Mouse (Mus musculus) spleen, adult 2 months (tissue): ENCODE measurements around the gene Taar7a. TPM values are rescaled to one million over a fixed set of nuclear protein-coding genes. Genes with fewer than 3 reads are reported as not detected.

Experiments used
- DNase-seq, 2 experiments: peaks; one replicate each; pipeline versions ENCODE4 v3.0.0 to v3.0.0-alpha.2; 2012 to 2021; ENCODE audit warnings: low spot score in 2 of 2, low read depth in 1 of 2
- H3K27ac ChIP-seq: fragments of 200-500 bp; 2 replicates; pipeline ENCODE4 v1.5.1; 2012; ENCODE audit warnings: low read length, inconsistent platforms; ENCODE audit not compliant: insufficient read depth
- H3K27me3 ChIP-seq: fragments of 200-500 bp; 2 replicates; pipeline ENCODE4 v1.6.1; 2012; ENCODE audit warnings: mild to moderate bottlenecking, moderate library complexity, low read length, inconsistent platforms; ENCODE audit not compliant: control insufficient read depth, insufficient read depth
- H3K36me3 ChIP-seq: fragments of 200-500 bp; 2 replicates; pipeline ENCODE4 v1.6.1; 2012; ENCODE audit warnings: mild to moderate bottlenecking, low read length, inconsistent platforms; ENCODE audit not compliant: control insufficient read depth, insufficient read depth
- H3K4me1 ChIP-seq: fragments of 200-500 bp; 2 replicates; pipeline ENCODE4 v1.6.1; 2011; ENCODE audit warnings: inconsistent platforms; ENCODE audit not compliant: control insufficient read depth, insufficient read depth, insufficient read length
- H3K4me3 ChIP-seq: fragments of 200-500 bp; 2 replicates; pipeline ENCODE4 v1.5.1; 2011; ENCODE audit warnings: mild to moderate bottlenecking, inconsistent platforms; ENCODE audit not compliant: insufficient read depth, insufficient read length; ENCODE audit errors: extremely low read depth
- CTCF ChIP-seq: fragments of 200-500 bp; IDR thresholded peaks from 2 replicates; pipeline ENCODE4 v1.5.1; 2011; ENCODE audit warnings: mild to moderate bottlenecking, inconsistent platforms; ENCODE audit not compliant: insufficient read depth, insufficient read length, insufficient replicate concordance; ENCODE audit errors: extremely low read depth
- POLR2A ChIP-seq: fragments of 200-500 bp; IDR thresholded peaks from 2 replicates; pipeline ENCODE4 v1.6.1; 2011; ENCODE audit warnings: low read depth, low read length, inconsistent platforms
- WGBS: fragments of 180-500 bp; shearing (Covaris S2); methylation state at CpG from one replicate; pipeline ENCODE4 v1.1.7; 2018; 5-methylcytosine and 5-hydroxymethylcytosine counted together
- polyA plus RNA-seq: library from polyadenylated mRNA; depleted of rRNA; stranded (reverse); fragments of >200 nt; gene quantifications from 2 replicates; pipeline ENCODE4 v1.2.3, GENCODE M21; 2012; rRNA removed

Taar7a gene
- polyA plus RNA-seq, 1 experiment, result not detected

DNA sequence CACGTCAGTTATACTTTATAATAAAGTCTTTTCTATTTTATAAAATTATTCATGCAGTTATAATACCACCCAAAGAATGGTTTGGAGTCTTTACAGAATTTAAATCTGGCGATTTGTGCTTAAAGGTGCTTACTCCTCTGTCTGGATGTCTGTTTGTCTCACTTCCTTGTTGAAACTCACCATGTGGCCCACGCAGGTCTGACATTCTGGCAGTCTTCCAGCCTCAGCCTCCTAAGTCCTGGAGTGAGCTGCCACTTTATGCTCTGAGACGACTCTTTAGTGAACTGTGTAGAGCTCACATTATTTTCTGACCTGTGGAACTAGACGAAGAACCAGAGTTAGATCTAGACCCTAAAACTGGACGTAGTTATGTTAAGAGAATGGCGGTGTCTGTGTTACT, 45.3 kb downstream of the Taar7a start:
- no peak for TF ChIP-seq POLR2A
- no peak for TF ChIP-seq CTCF
- Histone ChIP-seq H3K4me3 (no peak overlapping the region), H3K36me3 (no peaks in the 10 kb centered on the region), H3K4me1 (no peaks in the 10 kb centered on the region), H3K27ac (no peak overlapping the region), H3K27me3 (no peaks in the 10 kb centered on the region)
- WGBS, result 54% methylated on average over 7 of the region's 7 CpGs
- no peak for DNase-seq

DNA sequence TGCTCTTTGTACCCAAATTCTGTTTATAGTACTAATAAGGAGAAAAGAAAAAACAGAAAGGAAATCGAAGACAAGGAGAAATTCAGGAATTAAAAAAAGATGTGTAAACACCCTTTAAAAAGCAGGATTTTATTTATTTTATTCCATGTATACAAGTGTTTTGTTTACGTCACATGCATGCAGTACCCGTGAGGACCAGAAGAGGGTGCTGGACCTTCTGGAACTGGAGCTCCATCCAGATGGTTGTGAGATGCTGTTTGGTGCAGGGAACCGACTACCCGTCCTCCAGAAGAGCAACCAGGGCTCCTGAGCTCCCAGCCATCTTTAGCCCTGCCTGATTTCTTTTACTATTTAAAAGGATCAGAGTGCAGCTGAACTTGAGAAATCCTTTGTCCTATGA, 50.8 kb downstream of the Taar7a start:
- Histone ChIP-seq H3K27ac (no peak overlapping the region), H3K27me3 (no peaks in the 10 kb centered on the region), H3K4me1 (no peaks in the 10 kb centered on the region), H3K36me3 (no peaks in the 10 kb centered on the region), H3K4me3 (no peak overlapping the region)
- no peak for DNase-seq
- TF ChIP-seq CTCF (0 out of 2 replicates have a peak, but pooled peaks have one; percentile 4), POLR2A (no peak)
- WGBS, result 81% methylated on average over 5 of the region's 5 CpGs

Other genes with a start within 250 kb of the Taar7a start
- gene Rps12, start 206.2 kb downstream of the Taar7a start, polyA plus RNA-seq, result 1,677 and 2,344 TPM in 2 replicates
- 1.1 TPM in 2 replicates for gene Slc18b1, start 196.5 kb downstream of the Taar7a start, polyA plus RNA-seq
- 1.8 and 2.2 TPM in 2 replicates for gene Vnn3, start 142.0 kb downstream of the Taar7a start, polyA plus RNA-seq
- 0.08 and 0.20 TPM in 2 replicates for gene Vnn1, start 98.8 kb downstream of the Taar7a start, polyA plus RNA-seq
- not detected in 2 replicates for gene Taar1, start 73.1 kb downstream of the Taar7a start, polyA plus RNA-seq
- gene Taar2, start 54.9 kb downstream of the Taar7a start, polyA plus RNA-seq, result not detected in 2 replicates
- gene Taar3, start 43.9 kb downstream of the Taar7a start, polyA plus RNA-seq, result not detected in 2 replicates
- not detected in 2 replicates for gene Taar4, start 33.0 kb downstream of the Taar7a start, polyA plus RNA-seq
- gene Taar5, start 22.8 kb downstream of the Taar7a start, polyA plus RNA-seq, result not detected in 2 replicates
- not detected in 2 replicates for gene Taar6, start 7.8 kb downstream of the Taar7a start, polyA plus RNA-seq
- not detected in 2 replicates for gene Taar7b, start 6.5 kb upstream of the Taar7a start, polyA plus RNA-seq
- gene Taar7d, start 33.7 kb upstream of the Taar7a start, polyA plus RNA-seq, result not detected in 2 replicates
- not detected in 2 replicates for gene Taar7e, start 44.1 kb upstream of the Taar7a start, polyA plus RNA-seq
- not detected in 2 replicates for gene Taar7f, start 56.0 kb upstream of the Taar7a start, polyA plus RNA-seq
- not detected in 2 replicates for gene Taar8a, start 83.0 kb upstream of the Taar7a start, polyA plus RNA-seq
- gene Taar8b, start 98.8 kb upstream of the Taar7a start, polyA plus RNA-seq, result 0.20 and 0.75 TPM in 2 replicates
- gene Taar8c, start 108.4 kb upstream of the Taar7a start, polyA plus RNA-seq, result 0.15 and 0.25 TPM in 2 replicates
- 0.07 TPM in 1 of 2 replicates, not detected in the other for gene Taar9, start 116.1 kb upstream of the Taar7a start, polyA plus RNA-seq
- gene Stx7, start 155.8 kb upstream of the Taar7a start, polyA plus RNA-seq, result 57.6 and 61.7 TPM in 2 replicates
- 0.06 and 0.15 TPM in 2 replicates for gene Moxd1, start 230.0 kb upstream of the Taar7a start, polyA plus RNA-seq